Mouse (Mus musculus): ENCODE results near the gene Uba2. TPM values are rescaled to one million over a fixed set of nuclear protein-coding genes. Genes with fewer than 3 reads are reported as not detected.

The Uba2 gene
- polyA plus RNA-seq, 1 experiment from 2014 or later = 50.0 TPM

DNA sequence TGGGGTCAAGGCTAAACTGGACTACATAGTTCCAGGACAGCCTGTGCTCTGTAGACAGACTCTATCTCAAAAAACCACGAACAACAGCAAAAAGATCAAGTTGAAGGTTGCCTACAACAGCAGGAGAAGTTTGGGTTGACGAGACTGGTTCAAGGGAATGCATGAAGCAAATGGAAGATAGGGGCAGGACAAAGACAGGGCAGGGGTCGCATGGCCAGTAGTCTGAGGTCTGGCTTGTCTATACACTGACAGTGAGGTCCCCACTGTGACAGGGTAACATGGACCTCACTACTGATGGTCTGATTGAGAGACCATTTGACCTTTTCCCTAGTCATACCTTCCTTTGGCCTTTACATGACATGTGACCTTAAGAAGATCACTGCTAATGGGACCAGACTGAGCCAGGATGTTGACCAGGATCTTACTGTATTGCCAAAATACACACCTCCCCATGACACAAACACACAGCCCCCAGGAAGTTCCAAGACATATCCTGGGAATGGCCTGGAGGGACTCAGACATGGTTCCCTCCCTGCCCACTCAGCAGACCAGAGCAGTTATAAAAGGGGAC lies 74.4 kb downstream of the Uba2 start, which contains the start of gene Scgb1b30:
Gene Scgb1b30 (plus strand): TSS at position 521 of the 571 bp plus-strand sequence.
- no peak within 1 kb of the TSS for H3K9ac ChIP-seq (replicated peaks)
- no peak for TF ChIP-seq EP300 (IDR thresholded peaks at IDR 0.05; ENCODE audit: low read depth)
- no peak for TF ChIP-seq CTCF (IDR thresholded peaks at IDR 0.05; ENCODE audit: low read depth)
- WGBS (ENCODE audit: insufficient replicate concordance) = 61% methylated on average over 3 of the region's 3 CpGs
- no peaks in the 10 kb centered on the region for H3K9me3 ChIP-seq (ENCODE audit: low read length)
- H3K27ac ChIP-seq (ENCODE audit: low read depth) = no peak within 1 kb of the TSS
- no peak within 1 kb of the TSS for H3K4me3 ChIP-seq (ENCODE audit: low read depth, low read length)
- ATAC-seq (no peak), DNase-seq (no peak)
- no peak within 1 kb of the TSS for H3K4me2 ChIP-seq (ENCODE audit: low read depth, low read length)
- no peaks in the 10 kb centered on the region for H3K36me3 ChIP-seq (replicated peaks; ENCODE audit: insufficient read depth, low read length)
- H3K4me1 ChIP-seq (ENCODE audit: insufficient read depth) = no peaks in the 10 kb centered on the region
- no peaks in the 10 kb centered on the region for H3K27me3 ChIP-seq (ENCODE audit: insufficient read depth, low read length)

Other genes with a start within 250 kb of the Uba2 start
- gene Scgb2b26, start 224.6 kb downstream of the Uba2 start, polyA plus RNA-seq (2015; fragmentation: Nextera tagmentation; extraction: Ambion mirVana) = not detected in 2 replicates
- gene Scgb2b27, start 155.7 kb downstream of the Uba2 start, polyA plus RNA-seq (2015; fragmentation: Nextera tagmentation; extraction: Ambion mirVana) = not detected in 2 replicates
- not detected in 2 replicates for gene Scgb1b27, start 148.1 kb downstream of the Uba2 start, polyA plus RNA-seq (2015; fragmentation: Nextera tagmentation; extraction: Ambion mirVana)
- not detected in 2 replicates for gene Scgb1b30, start 74.2 kb downstream of the Uba2 start, polyA plus RNA-seq (2015; fragmentation: Nextera tagmentation; extraction: Ambion mirVana)
- 0.94 and 1.5 TPM in 2 replicates for gene Wtip, start 36.3 kb downstream of the Uba2 start, polyA plus RNA-seq (2015; fragmentation: Nextera tagmentation; extraction: Ambion mirVana)
- 14.2 and 17.2 TPM in 2 replicates for gene Pdcd2l, start 27.1 kb upstream of the Uba2 start, polyA plus RNA-seq (2015; fragmentation: Nextera tagmentation; extraction: Ambion mirVana)
- gene Gpi1, start 60.7 kb upstream of the Uba2 start, polyA plus RNA-seq (2015; fragmentation: Nextera tagmentation; extraction: Ambion mirVana) = 173 and 218 TPM in 2 replicates
- gene Gm6096, start 81.4 kb upstream of the Uba2 start, polyA plus RNA-seq (2015; fragmentation: Nextera tagmentation; extraction: Ambion mirVana) = not detected in 2 replicates
- 9.3 and 10.3 TPM in 2 replicates for gene 4931406P16Rik, start 144.0 kb upstream of the Uba2 start, polyA plus RNA-seq (2015; fragmentation: Nextera tagmentation; extraction: Ambion mirVana)
- gene Lsm14a, start 223.7 kb upstream of the Uba2 start, polyA plus RNA-seq (2015; fragmentation: Nextera tagmentation; extraction: Ambion mirVana) = 30.3 and 31.2 TPM in 2 replicates